Mouse (Mus musculus): ENCODE measurements around the gene Mrps18a. TPM values are rescaled to one million over a fixed set of nuclear protein-coding genes. Genes with fewer than 3 reads are reported as not detected.

Gene Mrps18a
- polyA plus RNA-seq, 1 experiment from 2014 or later = 151 TPM

DNA sequence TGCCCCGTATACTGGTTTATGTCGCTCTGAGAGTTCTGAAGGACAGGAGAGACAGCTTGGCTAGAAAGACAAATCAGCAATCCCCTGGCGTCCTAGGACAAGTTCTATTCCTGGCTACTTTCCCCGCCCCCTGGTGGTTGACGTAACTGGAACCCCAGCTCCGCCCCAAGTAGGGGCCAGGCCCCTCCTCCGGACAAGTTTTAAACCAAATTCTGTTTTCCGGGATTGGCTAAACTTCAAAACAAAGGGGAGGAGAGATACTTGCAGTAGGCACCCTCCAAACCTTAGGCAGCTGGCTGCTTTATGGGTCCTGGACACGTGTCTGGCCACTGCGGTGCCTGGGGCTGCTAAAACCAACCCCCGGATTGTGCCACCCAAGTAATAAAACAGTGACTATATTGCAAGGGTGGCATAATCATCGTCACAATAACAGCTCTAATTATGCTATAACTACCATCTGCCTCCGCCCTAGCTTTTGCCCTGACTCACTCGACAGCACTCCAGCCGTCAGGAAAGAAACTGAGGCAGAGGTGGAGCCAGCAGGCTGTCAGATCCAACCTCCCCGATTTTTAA, 49.4 kb downstream of the Mrps18a start:
- Histone ChIP-seq H3K36me3 (peaks cover 26% of the 10 kb centered on the region), H3K27ac (peak overlapping the region; percentile 92), H3K4me1 (replicated peaks) (peaks cover 30% of the 10 kb centered on the region), H3K9me3 (no peaks in the 10 kb centered on the region), H3K4me3 (peak overlapping the region; percentile 68), H3K27me3 (ENCODE audit: insufficient read depth, poor library complexity, severe bottlenecking) (no peaks in the 10 kb centered on the region)
- WGBS = under 1% methylated on average over 16 of the region's 16 CpGs
- peak; percentile 85 for DNase-seq (ENCODE audit: low spot score)

DNA sequence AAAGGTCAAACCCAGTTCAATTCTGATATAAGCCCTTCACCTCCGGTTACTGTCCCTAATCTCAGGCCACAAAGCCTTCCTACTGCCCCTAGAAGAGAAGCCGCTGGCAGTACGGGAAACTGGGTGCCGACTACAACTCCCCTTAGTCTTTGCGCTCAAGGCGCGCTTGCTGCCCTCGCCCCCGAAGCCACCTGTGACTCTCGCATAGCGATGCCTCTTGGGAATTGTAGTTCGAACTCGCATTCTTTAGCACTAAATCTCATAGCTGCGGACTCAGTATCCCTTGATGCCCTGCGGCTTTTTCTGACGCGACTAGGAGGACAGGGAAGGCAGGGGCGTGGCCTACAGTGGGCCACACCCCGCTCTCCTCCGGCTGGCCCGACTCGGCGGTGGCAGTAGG, 49.9 kb downstream of the Mrps18a start, which contains the start of gene Gtpbp2:
Gtpbp2 (plus strand) TSS at position 347 of the 400 bp plus-strand sequence.
- Histone ChIP-seq H3K36me3 (peaks cover 31% of the 10 kb centered on the region), H3K4me3 (peak within 1 kb of the TSS; percentile 68), H3K27me3 (ENCODE audit: insufficient read depth, poor library complexity, severe bottlenecking) (no peaks in the 10 kb centered on the region), H3K9me3 (no peaks in the 10 kb centered on the region), H3K4me1 (replicated peaks) (peaks cover 30% of the 10 kb centered on the region), H3K27ac (peak within 1 kb of the TSS; percentile 92)
- under 1% methylated on average over 23 of the region's 23 CpGs for WGBS
- peak; percentile 96 for DNase-seq (ENCODE audit: low spot score)

DNA sequence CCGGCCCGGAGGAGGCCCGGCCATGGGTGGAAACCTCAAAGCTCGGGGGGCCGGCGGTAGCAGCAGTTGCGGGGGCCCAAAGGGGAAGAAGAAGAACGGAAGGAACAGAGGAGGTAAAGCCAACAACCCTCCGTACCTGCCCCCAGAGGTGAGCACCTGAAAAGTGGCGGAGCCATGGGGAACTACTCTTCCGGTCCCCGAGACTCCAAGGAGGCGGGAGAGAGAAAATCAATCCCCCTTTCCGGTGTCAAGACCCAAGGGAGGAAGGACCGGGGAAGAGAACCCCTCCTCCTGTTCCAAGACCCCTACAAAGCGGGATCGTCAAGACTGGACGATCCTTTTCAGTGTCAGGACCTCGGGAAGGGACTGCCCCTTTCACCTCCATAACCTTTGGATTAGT, 50.4 kb downstream of the Mrps18a start:
- H3K4me3 ChIP-seq = peak overlapping the region; percentile 68
- no peaks in the 10 kb centered on the region for H3K9me3 ChIP-seq
- DNase-seq (ENCODE audit: low spot score) = no peak
- no peaks in the 10 kb centered on the region for H3K27me3 ChIP-seq (ENCODE audit: insufficient read depth, poor library complexity, severe bottlenecking)
- peaks cover 30% of the 10 kb centered on the region for H3K4me1 ChIP-seq (replicated peaks)
- peaks cover 36% of the 10 kb centered on the region for H3K36me3 ChIP-seq
- 1% methylated on average over 19 of the region's 19 CpGs for WGBS
- peak overlapping the region; percentile 92 for H3K27ac ChIP-seq

DNA sequence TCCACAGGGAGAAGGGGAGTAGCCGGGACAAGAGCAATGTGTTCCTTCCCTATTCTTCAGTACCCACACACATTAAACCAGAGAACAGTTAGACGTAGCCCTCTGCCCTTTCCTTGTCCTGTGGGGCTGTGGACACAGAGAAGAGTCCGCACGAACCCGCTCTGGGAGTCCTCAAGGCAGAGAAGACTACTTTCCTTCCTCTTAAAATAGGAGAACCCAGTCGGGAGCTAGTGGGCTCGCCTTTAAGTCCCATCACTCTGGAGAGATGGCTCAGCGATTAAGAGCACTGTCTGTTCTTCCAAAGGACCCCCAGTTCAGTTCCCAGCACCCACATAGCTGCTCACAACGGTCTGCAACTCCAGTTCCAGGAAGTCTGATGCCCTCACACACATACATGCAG, 50.9 kb downstream of the Mrps18a start:
- Histone ChIP-seq H3K27ac (peak overlapping the region; percentile 92), H3K4me1 (replicated peaks) (peaks cover 30% of the 10 kb centered on the region), H3K4me3 (peak overlapping the region; percentile 68), H3K9me3 (no peaks in the 10 kb centered on the region), H3K27me3 (ENCODE audit: insufficient read depth, poor library complexity, severe bottlenecking) (no peaks in the 10 kb centered on the region), H3K36me3 (peaks cover 41% of the 10 kb centered on the region)
- no peak for DNase-seq (ENCODE audit: low spot score)
- 47% methylated on average over 9 of the region's 9 CpGs for WGBS

DNA sequence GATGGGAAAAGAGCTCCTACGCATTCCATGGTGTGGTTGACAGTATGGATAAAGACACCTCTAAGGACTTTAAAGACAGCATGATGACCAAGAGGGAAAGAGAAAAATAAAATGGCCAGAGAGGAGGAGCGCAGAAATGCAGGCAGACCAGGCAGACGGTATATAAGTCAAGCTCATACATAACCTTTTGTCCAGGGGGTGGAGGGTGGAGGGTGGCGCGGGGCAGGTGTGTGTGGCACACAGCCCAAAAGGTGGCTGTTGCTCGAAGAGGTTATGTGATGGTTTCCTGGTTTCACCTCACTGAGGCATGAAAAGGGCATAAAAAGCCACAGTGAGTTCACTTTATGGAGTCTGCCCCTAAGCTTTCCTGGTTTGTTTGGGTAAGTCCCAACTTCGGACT, 51.8 kb downstream of the Mrps18a start:
- no peaks in the 10 kb centered on the region for H3K9me3 ChIP-seq
- peaks cover 50% of the 10 kb centered on the region for H3K36me3 ChIP-seq
- H3K4me3 ChIP-seq = 0 out of 2 replicates have a peak overlapping the region, but pooled peaks have one; percentile 13
- no peak for DNase-seq (ENCODE audit: low spot score)
- H3K27me3 ChIP-seq (ENCODE audit: insufficient read depth, poor library complexity, severe bottlenecking) = no peaks in the 10 kb centered on the region
- 94% methylated on average over 7 of the region's 7 CpGs for WGBS
- peaks cover 30% of the 10 kb centered on the region for H3K4me1 ChIP-seq (replicated peaks)
- no peak overlapping the region for H3K27ac ChIP-seq

DNA sequence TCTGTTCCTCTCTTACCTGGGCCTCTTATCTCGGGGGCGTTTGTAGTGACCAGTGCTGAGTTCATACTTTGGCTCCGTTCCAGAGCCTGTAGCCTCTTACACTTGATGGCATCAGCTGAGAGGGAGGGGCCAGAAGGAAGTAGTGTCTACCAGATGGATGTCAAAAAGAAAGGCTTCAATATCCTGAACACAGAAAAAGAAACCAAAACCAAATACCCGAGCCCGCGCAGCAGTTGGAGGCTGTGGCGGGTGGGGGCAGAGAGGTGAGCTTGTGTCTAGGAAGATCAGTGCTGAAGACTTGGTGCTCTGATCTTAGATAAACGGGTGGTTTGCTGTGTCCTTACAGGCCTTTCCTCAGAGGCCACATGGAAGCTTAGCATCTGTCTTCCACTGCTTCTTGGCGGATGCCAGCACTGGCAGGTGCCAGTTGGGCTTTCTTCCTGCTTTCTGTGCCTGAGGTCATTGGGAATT, 52.2 kb downstream of the Mrps18a start:
- H3K36me3 ChIP-seq = peaks cover 54% of the 10 kb centered on the region
- H3K27me3 ChIP-seq (ENCODE audit: insufficient read depth, poor library complexity, severe bottlenecking) = no peaks in the 10 kb centered on the region
- H3K27ac ChIP-seq = no peak overlapping the region
- WGBS = 86% methylated on average over 9 of the region's 9 CpGs
- peaks cover 30% of the 10 kb centered on the region for H3K4me1 ChIP-seq (replicated peaks)
- no peak for DNase-seq (ENCODE audit: low spot score)
- H3K9me3 ChIP-seq = no peaks in the 10 kb centered on the region
- H3K4me3 ChIP-seq = 0 out of 2 replicates have a peak overlapping the region, but pooled peaks have one; percentile 9

DNA sequence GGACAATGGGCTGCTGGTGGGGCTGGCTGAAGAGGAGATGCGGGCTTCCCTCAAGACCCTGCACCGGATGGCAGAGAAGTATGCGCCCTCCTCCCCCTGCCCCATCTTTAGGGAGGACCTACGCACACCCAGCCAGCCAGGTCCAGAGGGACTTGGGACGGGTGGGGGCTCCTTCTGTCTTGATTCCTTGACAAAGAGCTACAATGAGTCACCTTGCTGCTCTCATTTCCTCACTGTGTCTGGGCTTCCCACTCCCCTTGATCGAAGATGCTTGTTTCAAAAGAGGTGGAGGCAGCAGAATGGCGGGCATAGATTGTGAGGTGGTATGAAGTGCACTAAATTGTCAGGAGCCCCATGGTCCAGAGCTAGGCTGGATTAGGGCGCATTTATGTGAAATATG, 53.5 kb downstream of the Mrps18a start:
- Histone ChIP-seq H3K4me3 (no peak overlapping the region), H3K4me1 (replicated peaks) (peaks cover 30% of the 10 kb centered on the region), H3K9me3 (no peaks in the 10 kb centered on the region), H3K27me3 (ENCODE audit: insufficient read depth, poor library complexity, severe bottlenecking) (no peaks in the 10 kb centered on the region), H3K27ac (no peak overlapping the region), H3K36me3 (peaks cover 67% of the 10 kb centered on the region)
- 93% methylated on average over 8 of the region's 8 CpGs for WGBS
- DNase-seq (ENCODE audit: low spot score) = no peak

DNA sequence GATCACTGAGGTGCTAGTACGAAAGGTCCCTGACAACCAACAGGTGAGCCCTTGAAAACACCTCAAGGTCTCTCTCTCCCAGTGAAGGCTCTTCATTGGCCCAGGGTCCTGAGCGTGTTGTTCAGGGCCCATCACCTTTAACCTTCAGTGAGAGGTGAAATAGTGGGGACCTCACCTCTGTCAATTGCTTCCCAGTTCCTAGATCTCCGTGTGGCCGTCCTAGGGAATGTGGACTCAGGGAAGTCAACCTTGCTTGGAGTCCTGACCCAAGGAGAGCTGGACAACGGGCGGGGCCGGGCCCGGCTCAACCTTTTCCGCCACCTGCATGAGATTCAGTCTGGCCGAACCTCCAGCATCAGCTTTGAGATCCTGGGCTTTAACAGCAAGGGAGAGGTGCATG, 54.0 kb downstream of the Mrps18a start:
- H3K27ac ChIP-seq = no peak overlapping the region
- DNase-seq (ENCODE audit: low spot score) = no peak
- peaks cover 72% of the 10 kb centered on the region for H3K36me3 ChIP-seq
- 93% methylated on average over 10 of the region's 10 CpGs for WGBS
- no peaks in the 10 kb centered on the region for H3K9me3 ChIP-seq
- H3K4me1 ChIP-seq (replicated peaks) = peaks cover 26% of the 10 kb centered on the region
- no peak overlapping the region for H3K4me3 ChIP-seq
- no peaks in the 10 kb centered on the region for H3K27me3 ChIP-seq (ENCODE audit: insufficient read depth, poor library complexity, severe bottlenecking)

DNA sequence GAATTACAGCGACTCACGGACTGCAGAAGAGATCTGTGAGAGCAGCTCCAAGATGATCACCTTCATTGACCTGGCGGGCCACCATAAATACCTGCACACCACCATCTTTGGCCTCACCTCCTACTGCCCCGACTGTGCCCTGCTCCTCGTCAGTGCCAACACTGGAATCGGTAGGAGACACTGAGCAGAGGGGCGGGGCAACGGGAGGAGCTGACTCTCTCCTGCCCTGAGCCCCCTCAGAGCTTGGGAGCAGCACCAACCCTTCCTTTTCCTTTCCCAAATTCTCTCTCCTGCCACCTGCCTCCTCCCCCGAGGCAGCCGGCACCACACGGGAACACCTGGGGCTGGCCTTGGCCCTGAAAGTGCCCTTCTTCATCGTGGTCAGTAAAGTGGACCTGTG, 54.7 kb downstream of the Mrps18a start:
- Histone ChIP-seq H3K27me3 (ENCODE audit: insufficient read depth, poor library complexity, severe bottlenecking) (no peaks in the 10 kb centered on the region), H3K4me3 (no peak overlapping the region), H3K27ac (no peak overlapping the region), H3K36me3 (peaks cover 79% of the 10 kb centered on the region), H3K9me3 (no peaks in the 10 kb centered on the region), H3K4me1 (replicated peaks) (peaks cover 20% of the 10 kb centered on the region)
- 91% methylated on average over 12 of the region's 12 CpGs for WGBS
- DNase-seq (ENCODE audit: low spot score) = no peak

DNA sequence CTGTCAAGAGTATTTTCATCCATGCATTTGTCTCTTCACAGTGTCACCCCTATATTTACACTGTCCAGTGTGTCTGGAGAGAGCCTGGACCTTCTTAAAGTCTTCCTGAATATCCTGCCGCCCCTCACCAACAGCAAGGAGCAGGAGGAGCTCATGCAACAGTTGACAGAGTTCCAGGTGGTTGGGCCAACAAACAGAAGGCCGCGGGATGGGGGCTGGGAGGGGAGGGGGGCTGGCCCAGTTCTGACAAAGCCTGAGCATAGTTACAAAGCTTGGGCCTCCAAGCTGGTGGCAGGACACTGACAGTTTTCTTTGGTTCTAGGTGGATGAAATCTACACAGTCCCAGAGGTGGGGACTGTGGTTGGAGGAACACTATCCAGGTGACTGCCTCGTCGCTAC, 55.5 kb downstream of the Mrps18a start:
- Histone ChIP-seq H3K4me3 (no peak overlapping the region), H3K36me3 (peaks cover 87% of the 10 kb centered on the region), H3K9me3 (no peaks in the 10 kb centered on the region), H3K27ac (no peak overlapping the region), H3K27me3 (ENCODE audit: insufficient read depth, poor library complexity, severe bottlenecking) (no peaks in the 10 kb centered on the region), H3K4me1 (replicated peaks) (peaks cover 19% of the 10 kb centered on the region)
- no peak for DNase-seq (ENCODE audit: low spot score)
- WGBS = 83% methylated on average over 5 of the region's 5 CpGs

DNA sequence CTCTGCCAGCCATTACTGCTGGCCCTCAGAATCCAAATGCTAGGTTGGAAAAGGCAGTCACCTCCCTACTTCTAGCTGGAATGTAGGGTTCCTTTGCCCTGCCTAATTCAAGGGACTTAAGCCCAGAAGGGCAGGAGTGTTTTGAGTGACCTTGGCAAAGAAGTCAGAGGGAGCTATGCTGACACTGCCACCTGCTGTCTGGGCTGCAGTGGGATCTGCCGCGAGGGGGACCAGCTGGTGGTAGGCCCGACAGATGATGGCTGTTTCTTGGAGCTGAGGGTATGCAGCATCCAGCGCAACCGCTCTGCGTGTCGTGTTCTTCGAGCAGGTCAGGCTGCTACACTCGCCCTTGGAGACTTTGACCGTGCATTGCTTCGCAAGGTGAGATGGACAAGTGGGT, 56.2 kb downstream of the Mrps18a start:
- Histone ChIP-seq H3K27ac (no peak overlapping the region), H3K27me3 (ENCODE audit: insufficient read depth, poor library complexity, severe bottlenecking) (no peaks in the 10 kb centered on the region), H3K36me3 (peaks cover 93% of the 10 kb centered on the region), H3K9me3 (no peaks in the 10 kb centered on the region), H3K4me1 (replicated peaks) (peaks cover 12% of the 10 kb centered on the region), H3K4me3 (no peak overlapping the region)
- 86% methylated on average over 11 of the region's 11 CpGs for WGBS
- DNase-seq (ENCODE audit: low spot score) = no peak

DNA sequence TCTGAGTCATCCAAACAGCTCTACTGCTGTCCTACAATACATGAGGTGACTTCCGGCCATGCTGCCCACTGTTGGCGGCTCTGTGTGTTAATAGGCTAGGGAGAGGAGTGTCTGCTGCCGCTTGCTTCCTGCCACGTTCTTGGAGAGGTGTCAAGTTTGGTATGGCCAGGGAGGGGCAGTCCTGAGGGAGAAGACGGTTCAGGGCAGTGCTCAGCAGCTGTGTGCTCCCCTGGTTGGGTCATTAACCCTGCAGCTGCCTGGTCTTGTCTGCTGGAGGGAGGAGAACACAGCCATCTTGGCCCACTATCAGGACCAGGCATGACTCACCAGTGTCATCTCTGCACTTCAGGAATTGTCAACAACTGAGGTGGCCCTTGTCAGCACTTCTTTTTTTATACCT, 57.5 kb downstream of the Mrps18a start:
- no peaks in the 10 kb centered on the region for H3K9me3 ChIP-seq
- H3K4me3 ChIP-seq = no peak overlapping the region
- H3K27ac ChIP-seq = no peak overlapping the region
- no peaks in the 10 kb centered on the region for H3K4me1 ChIP-seq (replicated peaks)
- no peak for DNase-seq (ENCODE audit: low spot score)
- WGBS = 72% methylated on average over 5 of the region's 5 CpGs
- peaks cover 98% of the 10 kb centered on the region for H3K36me3 ChIP-seq
- no peaks in the 10 kb centered on the region for H3K27me3 ChIP-seq (ENCODE audit: insufficient read depth, poor library complexity, severe bottlenecking)

DNA sequence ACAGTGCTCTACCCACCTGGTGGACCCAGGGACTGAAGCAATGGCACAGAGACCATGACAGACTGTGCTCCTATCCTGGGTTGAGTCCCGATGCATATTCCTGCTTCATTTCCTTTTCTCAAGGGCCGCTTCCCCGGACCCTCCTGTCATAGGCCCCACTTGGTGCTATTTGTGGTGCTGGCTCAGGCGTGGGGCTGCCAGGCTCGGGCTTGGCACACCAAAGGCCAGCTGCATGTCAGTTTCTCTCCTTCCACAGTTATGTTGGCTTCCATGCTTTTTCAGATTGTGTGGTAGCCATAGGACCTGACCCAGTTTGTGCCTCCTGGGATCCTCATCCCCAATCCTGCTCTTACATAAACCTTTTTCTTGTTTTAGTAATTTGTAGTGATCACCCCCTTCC, 58.0 kb downstream of the Mrps18a start:
- no peak for DNase-seq (ENCODE audit: low spot score)
- Histone ChIP-seq H3K36me3 (peaks cover 95% of the 10 kb centered on the region), H3K27me3 (ENCODE audit: insufficient read depth, poor library complexity, severe bottlenecking) (no peaks in the 10 kb centered on the region), H3K27ac (no peak overlapping the region), H3K4me3 (no peak overlapping the region), H3K9me3 (no peaks in the 10 kb centered on the region), H3K4me1 (replicated peaks) (no peaks in the 10 kb centered on the region)
- 91% methylated on average over 5 of the region's 5 CpGs for whole genome bisulfite sequencing

DNA sequence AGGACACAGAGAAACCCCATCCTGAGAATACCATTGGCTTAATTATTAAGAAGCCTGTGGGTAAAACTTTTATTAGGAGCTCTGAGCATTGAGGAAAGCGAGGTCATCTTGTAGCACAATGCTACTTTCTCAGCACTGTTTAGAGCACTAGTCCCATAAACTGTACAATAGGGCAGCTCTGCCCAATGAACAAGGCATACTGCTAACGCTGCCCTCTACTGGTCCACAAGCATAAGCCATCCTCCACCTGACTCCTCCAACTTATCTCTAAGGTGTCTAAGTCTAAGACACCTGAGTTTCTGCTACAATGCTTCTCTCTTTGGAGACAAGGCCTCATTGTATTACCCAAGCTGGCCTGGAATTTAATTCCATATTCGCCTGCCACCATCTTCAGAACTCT, 59.8 kb downstream of the Mrps18a start:
- H3K27ac ChIP-seq = no peak overlapping the region
- H3K27me3 ChIP-seq (ENCODE audit: insufficient read depth, poor library complexity, severe bottlenecking) = no peaks in the 10 kb centered on the region
- no peaks in the 10 kb centered on the region for H3K4me1 ChIP-seq (replicated peaks)
- H3K9me3 ChIP-seq = no peaks in the 10 kb centered on the region
- no peak overlapping the region for H3K4me3 ChIP-seq
- peaks cover 93% of the 10 kb centered on the region for H3K36me3 ChIP-seq
- DNase-seq (ENCODE audit: low spot score) = no peak
- 74% methylated on average over 3 of the region's 3 CpGs for WGBS

Measured in hindbrain, embryonic 10.5 days (tissue).